Mouse (Mus musculus) left cerebral cortex, adult 9 months (tissue): ENCODE measurements around the gene Sh3rf1.

ENCODE experiments used
- DNase-seq, 2 experiments: peaks; one replicate each; pipeline ENCODE4 v3.0.0; 2022; ENCODE audit warnings: low spot score in 2 of 2

The Sh3rf1 gene

GRCm38 (mm10) chr8:61420166-61420565 is 196.5 kb downstream of the Sh3rf1 start:
- DNase-seq: no peak

GRCm38 (mm10) chr8:61421606-61422005 is 197.9 kb downstream of the Sh3rf1 start:
- DNase-seq: peak; percentile 10 to 25

- DNase-seq: no peak
Observed at GRCm38 (mm10) chr8:61425125-61425524, 201.5 kb downstream of the Sh3rf1 start.

GRCm38 (mm10) chr8:61426072-61426471 is 202.4 kb downstream of the Sh3rf1 start:
- peak in 1 of 2 experiments; percentile 7 for DNase-seq

- DNase-seq: no peak
Observed at GRCm38 (mm10) chr8:61426671-61427070, 203.0 kb downstream of the Sh3rf1 start.

- no peak for DNase-seq
Observed at GRCm38 (mm10) chr8:61427916-61428681, 204.4 kb downstream of the Sh3rf1 start.

GRCm38 (mm10) chr8:61428821-61429482 is 205.3 kb downstream of the Sh3rf1 start:
- DNase-seq: no peak

GRCm38 (mm10) chr8:61435481-61435880 is 211.8 kb downstream of the Sh3rf1 start:
- no peak for DNase-seq

- no peak for DNase-seq
Observed at GRCm38 (mm10) chr8:61436147-61436546, 212.5 kb downstream of the Sh3rf1 start.

GRCm38 (mm10) chr8:61436586-61437304 is 213.1 kb downstream of the Sh3rf1 start:
- no peak for DNase-seq

- no peak for DNase-seq
Observed at GRCm38 (mm10) chr8:61437305-61437605, 213.6 kb downstream of the Sh3rf1 start.

GRCm38 (mm10) chr8:61442988-61443387 is 219.3 kb downstream of the Sh3rf1 start:
- no peak for DNase-seq

GRCm38 (mm10) chr8:61444358-61444757 is 220.7 kb downstream of the Sh3rf1 start:
- DNase-seq: no peak
